Mouse (Mus musculus): ENCODE measurements around the gene Socs3. TPM values are rescaled to one million over a fixed set of nuclear protein-coding genes. Genes with fewer than 3 reads are reported as not detected.
A peak's percentile ranks its signal among the peaks of the same experiment; 100 is the strongest.

Socs3 gene
- polyA plus RNA-seq, 1 experiment from 2014 or later, result 8.0 TPM

- Histone ChIP-seq H3K4me2 (no peak overlapping the region), H3K27ac (ENCODE audit: poor library complexity, severe bottlenecking) (no peak overlapping the region; the same call in 1 of the 2 replicates), H3K9me3 (replicated peaks) (no peaks in the 10 kb centered on the region), H3K4me3 (no peak overlapping the region), H3K27me3 (replicated peaks) (no peaks in the 10 kb centered on the region), H3K9ac (no peak overlapping the region), H3K4me1 (replicated peaks) (peaks cover 83% of the 10 kb centered on the region), H3K36me3 (peaks cover 6% of the 10 kb centered on the region)
- no peak for ATAC-seq (ENCODE audit: insufficient number of reproducible peaks, low FRiP score)
- WGBS, result 47% methylated on average over 2 of the region's 2 CpGs
Measured at GRCm38 (mm10) chr11:117995255-117995654, 25.4 kb upstream of the Socs3 start.

- H3K4me2 ChIP-seq, result no peak overlapping the region
- H3K4me3 ChIP-seq, result no peak overlapping the region
- H3K27me3 ChIP-seq (replicated peaks), result no peaks in the 10 kb centered on the region
- no peaks in the 10 kb centered on the region for H3K9me3 ChIP-seq (replicated peaks)
- ATAC-seq (ENCODE audit: insufficient number of reproducible peaks, low FRiP score), result no peak
- H3K9ac ChIP-seq, result peak overlapping the region; percentile 21; the same call in 1 of the 2 replicates
- peaks cover 3% of the 10 kb centered on the region; the same call in 1 of the 2 replicates for H3K36me3 ChIP-seq
- 51% methylated on average over 9 of the region's 9 CpGs for WGBS
- H3K4me1 ChIP-seq (replicated peaks), result peaks cover 83% of the 10 kb centered on the region
- H3K27ac ChIP-seq (ENCODE audit: poor library complexity, severe bottlenecking), result peak overlapping the region; percentile 71
Measured at GRCm38 (mm10) chr11:117994250-117995057, 24.6 kb upstream of the Socs3 start.

- peak overlapping the region; percentile 71 for H3K27ac ChIP-seq (ENCODE audit: poor library complexity, severe bottlenecking)
- whole genome bisulfite sequencing, result 67% methylated on average over 14 of the region's 14 CpGs
- peaks cover 3% of the 10 kb centered on the region; the same call in 1 of the 2 replicates for H3K36me3 ChIP-seq
- H3K9me3 ChIP-seq (replicated peaks), result no peaks in the 10 kb centered on the region
- peak overlapping the region; percentile 21; the same call in 1 of the 2 replicates for H3K9ac ChIP-seq
- no peak for ATAC-seq (ENCODE audit: insufficient number of reproducible peaks, low FRiP score)
- peaks cover 75% of the 10 kb centered on the region for H3K4me1 ChIP-seq (replicated peaks)
- H3K27me3 ChIP-seq (replicated peaks), result no peaks in the 10 kb centered on the region
- no peak overlapping the region for H3K4me3 ChIP-seq
- no peak overlapping the region for H3K4me2 ChIP-seq
Measured at GRCm38 (mm10) chr11:117993190-117994175, 23.6 kb upstream of the Socs3 start.

- Histone ChIP-seq H3K27ac (ENCODE audit: poor library complexity, severe bottlenecking) (no peak overlapping the region), H3K9me3 (replicated peaks) (no peaks in the 10 kb centered on the region), H3K4me1 (replicated peaks) (peaks cover 83% of the 10 kb centered on the region), H3K4me2 (no peak overlapping the region), H3K4me3 (no peak overlapping the region), H3K27me3 (replicated peaks) (no peaks in the 10 kb centered on the region), H3K36me3 (no peaks in the 10 kb centered on the region), H3K9ac (no peak overlapping the region)
- no peak for ATAC-seq (ENCODE audit: insufficient number of reproducible peaks, low FRiP score)
- WGBS, result 54% methylated on average over 9 of the region's 9 CpGs
Measured at GRCm38 (mm10) chr11:117991502-117992470, 21.9 kb upstream of the Socs3 start.

- 39% methylated on average over 10 of the region's 10 CpGs for WGBS
- H3K4me2 ChIP-seq, result no peak overlapping the region
- no peaks in the 10 kb centered on the region for H3K36me3 ChIP-seq
- peak overlapping the region; percentile 12; the same call in 1 of the 2 replicates for H3K27ac ChIP-seq (ENCODE audit: poor library complexity, severe bottlenecking)
- H3K9me3 ChIP-seq (replicated peaks), result no peaks in the 10 kb centered on the region
- H3K9ac ChIP-seq, result no peak overlapping the region
- H3K4me3 ChIP-seq, result no peak overlapping the region
- peaks cover 74% of the 10 kb centered on the region for H3K4me1 ChIP-seq (replicated peaks)
- no peak for ATAC-seq (ENCODE audit: insufficient number of reproducible peaks, low FRiP score)
- no peaks in the 10 kb centered on the region for H3K27me3 ChIP-seq (replicated peaks)
Measured at GRCm38 (mm10) chr11:117989926-117990325, 20.1 kb upstream of the Socs3 start.

- no peaks in the 10 kb centered on the region for H3K9me3 ChIP-seq (replicated peaks)
- no peak overlapping the region for H3K27ac ChIP-seq (ENCODE audit: poor library complexity, severe bottlenecking)
- 89% methylated on average over 4 of the region's 4 CpGs for WGBS
- no peak overlapping the region for H3K9ac ChIP-seq
- no peak overlapping the region for H3K4me3 ChIP-seq
- H3K36me3 ChIP-seq, result no peaks in the 10 kb centered on the region
- no peak for ATAC-seq (ENCODE audit: insufficient number of reproducible peaks, low FRiP score)
- peaks cover 67% of the 10 kb centered on the region for H3K4me1 ChIP-seq (replicated peaks)
- H3K27me3 ChIP-seq (replicated peaks), result no peaks in the 10 kb centered on the region
- H3K4me2 ChIP-seq, result no peak overlapping the region
Measured at GRCm38 (mm10) chr11:117989241-117989640, 19.4 kb upstream of the Socs3 start.

- WGBS, result 64% methylated on average over 4 of the region's 4 CpGs
- H3K4me3 ChIP-seq, result peak overlapping the region; percentile 100
- no peak overlapping the region for H3K27ac ChIP-seq (ENCODE audit: poor library complexity, severe bottlenecking)
- H3K4me1 ChIP-seq (replicated peaks), result peaks cover 54% of the 10 kb centered on the region
- H3K4me2 ChIP-seq, result peak overlapping the region; percentile 92
- peak overlapping the region; percentile 96 for H3K9ac ChIP-seq
- no peak for ATAC-seq (ENCODE audit: insufficient number of reproducible peaks, low FRiP score)
- no peaks in the 10 kb centered on the region for H3K27me3 ChIP-seq (replicated peaks)
- H3K36me3 ChIP-seq, result no peaks in the 10 kb centered on the region
- no peaks in the 10 kb centered on the region for H3K9me3 ChIP-seq (replicated peaks)
Measured at GRCm38 (mm10) chr11:117987968-117988367, 18.1 kb upstream of the Socs3 start.

- peak; percentile 78 for ATAC-seq (ENCODE audit: insufficient number of reproducible peaks, low FRiP score)
- Histone ChIP-seq H3K36me3 (no peaks in the 10 kb centered on the region), H3K9ac (peak overlapping the region; percentile 96), H3K4me2 (peak overlapping the region; percentile 92), H3K4me3 (peak overlapping the region; percentile 100), H3K27me3 (replicated peaks) (no peaks in the 10 kb centered on the region), H3K27ac (ENCODE audit: poor library complexity, severe bottlenecking) (peak overlapping the region; percentile 63), H3K9me3 (replicated peaks) (no peaks in the 10 kb centered on the region), H3K4me1 (replicated peaks) (peaks cover 45% of the 10 kb centered on the region)
- under 1% methylated on average over 32 of the region's 32 CpGs for WGBS
Measured at GRCm38 (mm10) chr11:117987032-117987451, 17.2 kb upstream of the Socs3 start.

- Histone ChIP-seq H3K9me3 (replicated peaks) (no peaks in the 10 kb centered on the region), H3K4me1 (replicated peaks) (peaks cover 38% of the 10 kb centered on the region), H3K36me3 (no peaks in the 10 kb centered on the region), H3K27ac (ENCODE audit: poor library complexity, severe bottlenecking) (peak within 1 kb of the TSS; percentile 63), H3K27me3 (replicated peaks) (no peaks in the 10 kb centered on the region), H3K4me2 (peak within 1 kb of the TSS; percentile 92), H3K4me3 (peak within 1 kb of the TSS; percentile 100), H3K9ac (peak within 1 kb of the TSS; percentile 96)
- ATAC-seq (ENCODE audit: insufficient number of reproducible peaks, low FRiP score), result peak; percentile 84
- 7% methylated on average over 51 of the region's 51 CpGs for WGBS
Measured at GRCm38 (mm10) chr11:117986126-117987031, 16.5 kb upstream of the Socs3 start, which contains the start of gene Pgs1. TSS of gene Pgs1 (plus strand) at chr11:117986292.
